Mouse (Mus musculus) subcutaneous adipose tissue, adult 2 months (tissue): ENCODE measurements around the gene Serpinb9f. TPM values are rescaled to one million over a fixed set of nuclear protein-coding genes. Genes with fewer than 3 reads are reported as not detected.

ENCODE experiments used
- polyA plus RNA-seq: library from polyadenylated mRNA; depleted of rRNA; stranded (reverse); fragments of >200 nt; gene quantifications from 2 replicates; pipeline ENCODE4 v1.2.3, GENCODE M21; 2012; ENCODE audit warnings: low replicate concordance; rRNA removed

Gene Serpinb9f
- not detected in 2 replicates for polyA plus RNA-seq

DNA sequence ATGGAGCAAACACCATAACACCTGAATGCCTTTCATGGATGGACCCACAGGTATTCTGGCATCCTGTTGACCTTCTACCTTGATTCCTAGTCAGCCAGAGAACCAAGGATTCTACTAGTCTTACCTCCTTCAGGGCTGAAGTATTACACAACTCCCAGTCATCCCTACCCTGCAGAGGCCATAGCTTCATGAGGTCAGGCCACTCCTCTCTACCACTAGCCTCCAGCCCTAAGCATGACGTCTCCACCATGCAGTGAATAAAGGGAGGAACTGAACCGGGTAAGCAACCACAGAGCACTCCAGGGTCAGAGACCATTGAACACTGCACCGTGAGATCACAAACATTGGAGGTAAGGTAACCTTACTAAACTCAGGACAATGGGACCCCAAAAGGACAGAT, at the start of gene Serpinb9f:
Gene Serpinb9f, plus strand, starts transcription at position 301 of the 400 bp plus-strand sequence.

Other genes starting within 250 kb of the Serpinb9f start
- not detected in 2 replicates for gene Serpinb1b, start 245.5 kb upstream of the Serpinb9f start, polyA plus RNA-seq
- not detected in 2 replicates for gene Serpinb9c, start 164.3 kb upstream of the Serpinb9f start, polyA plus RNA-seq
- gene Serpinb9d, start 131.1 kb upstream of the Serpinb9f start, polyA plus RNA-seq = not detected in 2 replicates
- gene Serpinb9e, start 74.5 kb upstream of the Serpinb9f start, polyA plus RNA-seq = not detected in 2 replicates
- gene Gm11397, start 71.7 kb downstream of the Serpinb9f start, polyA plus RNA-seq = not detected in 2 replicates
- not detected in 2 replicates for gene Serpinb9g, start 160.7 kb downstream of the Serpinb9f start, polyA plus RNA-seq